Mouse (Mus musculus) spleen, adult 2 months (tissue): ENCODE data around the gene Gm19345. TPM values are rescaled to one million over a fixed set of nuclear protein-coding genes. Genes with fewer than 3 reads are reported as not detected.

Experiments
- DNase-seq, 2 experiments: peaks; one replicate each; pipeline versions ENCODE4 v3.0.0 to v3.0.0-alpha.2; 2012 to 2021; ENCODE audit warnings: low spot score in 2 of 2, low read depth in 1 of 2
- H3K27ac ChIP-seq: fragments of 200-500 bp; 2 replicates; pipeline ENCODE4 v1.5.1; 2012; ENCODE audit warnings: low read length, inconsistent platforms; ENCODE audit not compliant: insufficient read depth
- H3K27me3 ChIP-seq: fragments of 200-500 bp; 2 replicates; pipeline ENCODE4 v1.6.1; 2012; ENCODE audit warnings: mild to moderate bottlenecking, moderate library complexity, low read length, inconsistent platforms; ENCODE audit not compliant: control insufficient read depth, insufficient read depth
- H3K36me3 ChIP-seq: fragments of 200-500 bp; 2 replicates; pipeline ENCODE4 v1.6.1; 2012; ENCODE audit warnings: mild to moderate bottlenecking, low read length, inconsistent platforms; ENCODE audit not compliant: control insufficient read depth, insufficient read depth
- H3K4me1 ChIP-seq: fragments of 200-500 bp; 2 replicates; pipeline ENCODE4 v1.6.1; 2011; ENCODE audit warnings: inconsistent platforms; ENCODE audit not compliant: control insufficient read depth, insufficient read depth, insufficient read length
- H3K4me3 ChIP-seq: fragments of 200-500 bp; 2 replicates; pipeline ENCODE4 v1.5.1; 2011; ENCODE audit warnings: mild to moderate bottlenecking, inconsistent platforms; ENCODE audit not compliant: insufficient read depth, insufficient read length; ENCODE audit errors: extremely low read depth
- CTCF ChIP-seq: fragments of 200-500 bp; IDR thresholded peaks from 2 replicates; pipeline ENCODE4 v1.5.1; 2011; ENCODE audit warnings: mild to moderate bottlenecking, inconsistent platforms; ENCODE audit not compliant: insufficient read depth, insufficient read length, insufficient replicate concordance; ENCODE audit errors: extremely low read depth
- POLR2A ChIP-seq: fragments of 200-500 bp; IDR thresholded peaks from 2 replicates; pipeline ENCODE4 v1.6.1; 2011; ENCODE audit warnings: low read depth, low read length, inconsistent platforms
- WGBS: fragments of 180-500 bp; shearing (Covaris S2); methylation state at CpG from one replicate; pipeline ENCODE4 v1.1.7; 2018; 5-methylcytosine and 5-hydroxymethylcytosine counted together
- polyA plus RNA-seq: library from polyadenylated mRNA; depleted of rRNA; stranded (reverse); fragments of >200 nt; gene quantifications from 2 replicates; pipeline ENCODE4 v1.2.3, GENCODE M21; 2012

Gene Gm19345
- polyA plus RNA-seq, 1 experiment = not detected

DNA sequence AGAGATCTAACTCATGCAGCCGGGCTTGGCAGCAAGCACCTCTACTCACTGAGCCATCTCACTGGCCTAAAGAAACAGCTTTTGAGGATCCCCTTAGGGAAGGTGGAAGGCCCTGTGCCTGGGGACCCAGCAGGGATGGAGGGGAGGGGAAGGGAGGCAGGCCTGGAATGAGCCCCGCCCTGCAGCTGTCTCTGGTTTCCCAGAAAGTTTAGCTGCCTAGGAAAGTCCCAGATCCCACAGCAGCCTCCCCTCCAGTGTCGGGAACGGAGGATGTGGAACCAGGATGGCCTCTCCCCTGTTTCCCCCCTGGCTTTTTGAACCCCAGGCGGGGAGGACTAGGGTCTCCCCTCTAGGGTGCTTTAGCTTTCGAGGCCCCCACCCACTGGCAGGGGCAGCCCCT, 25.0 kb upstream of the Gm19345 start:
- WGBS = 83% methylated on average over 6 of the region's 6 CpGs
- H3K36me3 ChIP-seq = no peaks in the 10 kb centered on the region
- TF ChIP-seq POLR2A (no peak), CTCF (no peak)
- no peak overlapping the region for H3K4me3 ChIP-seq
- no peaks in the 10 kb centered on the region for H3K27me3 ChIP-seq
- peak overlapping the region; percentile 26; the same call in 1 of the 2 replicates for H3K27ac ChIP-seq
- no peak for DNase-seq
- H3K4me1 ChIP-seq = peaks cover 31% of the 10 kb centered on the region

DNA sequence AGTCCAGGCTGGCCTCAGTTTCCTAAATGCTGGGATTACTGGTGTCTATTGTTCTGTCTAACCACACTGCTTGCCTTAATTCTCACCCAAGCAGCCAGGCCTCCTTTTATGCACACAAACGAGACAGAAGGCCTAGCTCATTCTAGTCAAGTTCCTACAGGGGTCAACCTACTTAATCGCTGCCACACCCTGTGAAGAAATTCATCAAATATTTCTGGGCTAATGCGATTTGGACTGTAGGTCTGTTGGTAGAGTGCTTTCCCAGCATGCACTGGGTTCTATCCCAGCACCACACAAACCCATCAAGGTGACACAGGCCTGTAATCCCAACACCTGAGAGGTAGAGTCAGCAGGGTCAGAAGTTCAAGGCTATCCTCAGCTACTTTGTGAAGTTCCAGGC, 22.1 kb upstream of the Gm19345 start:
- Histone ChIP-seq H3K4me1 (peaks cover 12% of the 10 kb centered on the region; the same call in 1 of the 2 replicates), H3K27me3 (no peaks in the 10 kb centered on the region), H3K4me3 (no peak overlapping the region), H3K27ac (no peak overlapping the region), H3K36me3 (no peaks in the 10 kb centered on the region)
- WGBS = 89% methylated on average over 3 of the region's 3 CpGs
- TF ChIP-seq POLR2A (no peak), CTCF (no peak)
- DNase-seq = no peak

DNA sequence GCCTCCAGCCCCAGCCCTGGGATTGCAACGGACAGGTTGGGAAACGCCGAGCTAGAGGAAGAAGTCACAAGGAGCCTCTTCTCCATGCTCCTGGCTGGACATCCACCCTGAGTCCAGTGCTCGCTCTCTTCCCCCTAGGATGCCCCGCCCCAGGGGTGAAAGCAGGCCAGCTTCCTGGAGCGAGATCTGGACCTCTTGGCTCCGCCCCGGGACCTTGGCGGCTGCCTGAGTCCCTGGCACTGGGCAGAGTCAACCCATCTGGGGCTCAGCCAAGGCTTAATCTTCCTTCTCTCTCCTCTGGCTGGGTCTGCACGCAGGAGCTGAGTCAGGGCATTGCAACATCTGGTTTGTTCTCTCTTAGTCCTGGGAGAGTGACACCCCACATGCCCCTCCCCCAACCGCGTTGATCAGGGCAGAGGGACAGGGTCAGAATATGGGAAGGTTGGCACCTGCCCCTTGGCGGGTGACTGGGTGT, 21.1 kb upstream of the Gm19345 start:
- no peak overlapping the region for H3K4me3 ChIP-seq
- H3K27me3 ChIP-seq = no peaks in the 10 kb centered on the region
- DNase-seq = peak in 1 of 2 experiments; percentile 51
- TF ChIP-seq POLR2A = no peak
- no peak for TF ChIP-seq CTCF
- H3K36me3 ChIP-seq = no peaks in the 10 kb centered on the region
- WGBS = 18% methylated on average over 13 of the region's 13 CpGs
- H3K27ac ChIP-seq = no peak overlapping the region; the same call in 1 of the 2 replicates
- H3K4me1 ChIP-seq = peaks cover 7% of the 10 kb centered on the region; the same call in 1 of the 2 replicates

DNA sequence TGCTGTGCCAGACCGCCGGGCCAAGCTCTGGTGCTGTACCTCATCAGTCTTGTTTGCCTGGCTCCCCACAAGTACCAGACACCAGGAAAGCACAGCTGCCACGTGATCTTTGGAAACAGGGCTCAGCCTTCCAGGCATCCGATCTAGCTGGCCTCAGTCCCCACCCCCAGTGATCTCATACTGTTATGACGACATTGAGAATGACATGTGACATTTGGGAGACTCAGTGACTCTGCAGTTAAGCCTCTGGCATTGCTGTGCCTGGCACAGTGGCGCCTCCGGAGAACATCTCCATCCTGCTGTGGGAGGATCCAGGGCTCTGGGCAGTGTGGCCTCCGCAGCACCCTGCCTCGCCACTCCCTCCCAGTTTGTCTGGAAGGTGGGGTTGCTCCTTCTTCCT, 20.0 kb upstream of the Gm19345 start:
- Histone ChIP-seq H3K27ac (no peak overlapping the region), H3K4me3 (no peak overlapping the region), H3K36me3 (no peaks in the 10 kb centered on the region), H3K4me1 (peaks cover 7% of the 10 kb centered on the region; the same call in 1 of the 2 replicates), H3K27me3 (no peaks in the 10 kb centered on the region)
- TF ChIP-seq POLR2A = no peak
- no peak for TF ChIP-seq CTCF
- 68% methylated on average over 9 of the region's 9 CpGs for WGBS
- no peak for DNase-seq

DNA sequence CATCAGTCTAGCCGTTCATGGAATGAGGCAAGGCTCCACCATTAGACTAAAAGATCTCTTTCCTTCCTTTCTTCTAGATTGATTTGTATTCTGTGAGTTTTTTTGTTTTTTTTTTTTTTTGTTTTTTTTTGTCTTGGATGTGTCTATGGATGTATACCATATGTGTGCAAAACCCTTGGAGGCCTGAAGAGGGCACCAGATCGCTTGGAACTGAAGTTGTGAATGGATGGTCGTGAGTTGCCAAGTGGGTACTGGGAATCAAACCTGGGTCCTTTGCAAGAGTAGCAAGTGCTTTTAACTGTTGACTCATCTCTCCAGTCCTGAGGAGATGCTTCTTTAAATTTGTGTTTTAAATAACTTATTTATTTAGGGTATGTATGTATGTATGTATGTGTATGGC, 17.7 kb upstream of the Gm19345 start:
- WGBS = 87% methylated on average over 3 of the region's 3 CpGs
- no peak for DNase-seq
- H3K27me3 ChIP-seq = no peaks in the 10 kb centered on the region

DNA sequence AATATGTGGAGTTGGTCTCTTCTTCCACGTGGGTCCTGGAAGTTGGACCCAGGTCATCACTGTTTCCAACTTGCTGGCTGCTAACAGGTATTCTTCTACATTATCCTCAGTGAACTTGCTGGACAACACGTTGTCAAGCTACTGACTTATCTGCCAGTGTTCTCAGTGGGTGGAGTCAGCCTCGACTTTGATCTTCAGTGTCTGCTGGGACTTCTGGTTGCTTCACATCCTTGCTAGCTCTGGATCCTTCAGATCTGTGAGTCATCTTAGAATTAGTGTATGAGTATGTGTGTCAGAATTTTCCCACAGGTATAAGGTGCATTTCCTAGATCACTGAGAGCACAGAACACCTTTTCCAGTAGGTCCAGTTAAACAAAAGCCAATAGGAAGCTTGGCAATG, 15.0 kb upstream of the Gm19345 start:
- DNase-seq = no peak
- no peak for TF ChIP-seq POLR2A
- no peak for TF ChIP-seq CTCF
- H3K4me3 ChIP-seq = no peak overlapping the region
- WGBS = 53% methylated on average over 3 of the region's 3 CpGs
- no peak overlapping the region for H3K27ac ChIP-seq
- peaks cover 5% of the 10 kb centered on the region; the same call in 1 of the 2 replicates for H3K4me1 ChIP-seq
- no peaks in the 10 kb centered on the region for H3K36me3 ChIP-seq
- H3K27me3 ChIP-seq = no peaks in the 10 kb centered on the region

More for the DNA sequence above, 17.7 kb upstream of the Gm19345 start:
- Histone ChIP-seq H3K27ac (no peak overlapping the region), H3K4me1 (peaks cover 7% of the 10 kb centered on the region; the same call in 1 of the 2 replicates), H3K4me3 (no peak overlapping the region), H3K36me3 (no peaks in the 10 kb centered on the region)
- no peak for TF ChIP-seq POLR2A
- TF ChIP-seq CTCF = no peak

DNA sequence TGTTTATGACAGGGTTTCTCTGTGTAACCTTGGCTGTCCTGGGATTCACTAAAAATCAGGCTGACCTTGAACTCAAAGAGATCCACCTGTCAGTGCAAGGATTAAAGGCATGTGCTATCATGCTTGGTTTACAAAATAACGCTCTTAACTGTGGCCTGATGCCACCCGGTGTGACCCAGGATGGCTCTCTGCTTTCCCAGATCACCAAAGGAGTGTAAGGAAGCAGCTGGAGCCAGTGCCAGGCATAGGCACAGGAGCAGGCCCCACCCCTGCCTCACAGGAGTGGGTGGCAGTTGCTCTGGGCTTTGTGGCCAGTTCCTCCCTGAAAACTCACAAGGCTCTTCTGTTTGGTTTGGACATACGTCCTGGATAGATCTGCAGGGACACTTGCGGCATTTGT, 11.4 kb upstream of the Gm19345 start:
- TF ChIP-seq CTCF (no peak), POLR2A (no peak)
- H3K27me3 ChIP-seq = no peaks in the 10 kb centered on the region
- no peak for DNase-seq
- H3K36me3 ChIP-seq = no peaks in the 10 kb centered on the region
- no peak overlapping the region for H3K27ac ChIP-seq
- peaks cover 21% of the 10 kb centered on the region; the same call in 1 of the 2 replicates for H3K4me1 ChIP-seq
- no peak overlapping the region for H3K4me3 ChIP-seq
- 90% methylated on average over 4 of the region's 4 CpGs for WGBS

DNA sequence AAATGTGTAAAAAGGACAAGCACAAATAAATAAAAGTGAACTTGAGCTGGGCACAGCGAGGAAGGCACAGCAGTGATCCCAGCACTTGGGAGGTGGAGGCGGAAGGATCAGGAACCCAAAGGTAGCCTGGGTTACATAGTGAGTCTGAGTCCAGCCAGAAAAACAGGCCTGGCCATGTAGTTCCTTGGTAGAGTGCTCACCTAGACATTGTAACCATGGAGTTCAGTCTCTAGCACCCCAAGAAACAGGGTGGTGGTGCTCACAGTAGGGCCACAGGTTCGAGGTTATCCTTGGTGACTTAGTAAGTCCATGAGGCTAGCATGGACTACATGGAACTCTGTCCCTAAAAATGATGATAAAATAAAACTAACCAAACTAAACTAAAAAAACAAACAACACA, 10.9 kb upstream of the Gm19345 start:
- WGBS = 91% methylated on average over 3 of the region's 3 CpGs
- DNase-seq = no peak
- H3K27me3 ChIP-seq = no peaks in the 10 kb centered on the region
- H3K27ac ChIP-seq = no peak overlapping the region
- H3K36me3 ChIP-seq = no peaks in the 10 kb centered on the region
- H3K4me1 ChIP-seq = peaks cover 25% of the 10 kb centered on the region; the same call in 1 of the 2 replicates
- no peak overlapping the region for H3K4me3 ChIP-seq
- TF ChIP-seq POLR2A = no peak
- no peak for TF ChIP-seq CTCF
